ENCODE assay signal across 26 mouse cellular contexts in the genomic region with DNA sequence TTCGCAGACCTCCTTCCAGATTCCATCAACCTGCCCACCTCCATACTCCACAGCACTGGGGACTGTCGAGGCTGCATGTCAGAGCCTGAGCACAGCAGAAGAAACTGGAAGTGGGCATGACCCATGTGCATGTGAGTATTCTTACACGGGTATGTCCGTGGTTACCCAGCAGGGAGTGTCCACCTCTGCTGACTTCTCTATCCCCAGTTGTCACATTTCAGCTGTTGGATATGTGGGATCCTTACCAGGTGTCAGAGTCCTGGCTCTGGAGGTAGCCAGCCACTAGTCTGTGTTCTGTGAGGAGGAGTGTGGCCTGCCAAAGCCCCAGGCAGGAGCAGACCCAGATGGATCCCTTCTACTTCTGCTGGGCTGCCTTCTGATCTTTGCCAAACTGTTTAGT.
"Had no signal": no experiment of that assay in that cellular context is flagged by ENCODE, and none has a peak within 500 bp of the region (broad histone marks: within the 10 kb centered on the region; RNA-seq: fewer than 3 reads in every experiment).

No protein-coding gene starts in this region.

- DNase-seq: forebrain, postnatal 0 days; gastrocnemius, postnatal 10 days; gastrocnemius, postnatal 36 days; heart, adult 11 months; heart, adult 2 months; heart, postnatal 14 days; heart, postnatal 36 days; kidney, adult 18-20 months; kidney, adult 8-10 months; kidney, postnatal 10 days; kidney, postnatal 25 days; kidney, postnatal 4 days; liver; liver, embryonic 13.5 days had no signal

- ATAC-seq: forebrain, postnatal 0 days; inflammation-experienced regulatory T-cells, adult 6 months; intestine, embryonic 15.5 days; intestine, postnatal 0 days had no signal

- H3K36me3 ChIP-seq: heart, embryonic 13.5 days; heart, embryonic 15.5 days; hindbrain, embryonic 13.5 days; hindbrain, embryonic 15.5 days; intestine, embryonic 15.5 days; limb, embryonic 10.5 days; limb, embryonic 12.5 days; liver, embryonic 13.5 days had no signal

- H3K4me2 ChIP-seq: heart, embryonic 13.5 days; heart, embryonic 15.5 days; hindbrain, embryonic 13.5 days; hindbrain, embryonic 15.5 days; intestine, embryonic 15.5 days; limb, embryonic 12.5 days; liver, embryonic 11.5 days; liver, embryonic 13.5 days had no signal

- H3K9me3 ChIP-seq: heart, embryonic 13.5 days; heart, embryonic 15.5 days; hindbrain, embryonic 13.5 days; hindbrain, embryonic 15.5 days; intestine, embryonic 15.5 days; limb, embryonic 10.5 days; limb, embryonic 12.5 days; liver, embryonic 13.5 days had no signal

- H3K4me1 ChIP-seq: hindbrain, embryonic 15.5 days; liver, embryonic 13.5 days had no signal

- H3K27ac ChIP-seq: heart, adult 2 months; heart, embryonic 13.5 days; heart, embryonic 15.5 days; hindbrain, embryonic 13.5 days; hindbrain, embryonic 15.5 days; intestine, embryonic 15.5 days; layer of hippocampus, adult 2 months; left cerebral cortex, adult 2 months; limb, embryonic 10.5 days; limb, embryonic 12.5 days; liver, embryonic 13.5 days had no signal

- H3K4me3 ChIP-seq: heart, adult 2 months; heart, embryonic 13.5 days; heart, embryonic 15.5 days; hindbrain, embryonic 13.5 days; hindbrain, embryonic 15.5 days; intestine, embryonic 15.5 days; layer of hippocampus, adult 2 months; left cerebral cortex, adult 2 months; limb, embryonic 10.5 days; limb, embryonic 12.5 days; liver, embryonic 13.5 days had no signal

- H3K9ac ChIP-seq: forebrain, postnatal 0 days; heart, embryonic 13.5 days; heart, embryonic 15.5 days; hindbrain, embryonic 13.5 days; hindbrain, embryonic 15.5 days; intestine, embryonic 15.5 days; limb, embryonic 12.5 days; liver, embryonic 13.5 days had no signal
